Mouse (Mus musculus) lung, embryonic 16.5 days (tissue): ENCODE measurements around the gene Fam160a2. TPM values are rescaled to one million over a fixed set of nuclear protein-coding genes. Genes with fewer than 3 reads are reported as not detected.
A peak's percentile ranks its signal among the peaks of the same experiment; 100 is the strongest.
"Not testable (repeated sequence)": the region's sequence is repeated elsewhere in the genome, so short reads cannot be mapped to it uniquely, and the experiment has no call there.

Source experiments
- ATAC-seq: fragments of 200-750 bp; cut with Nextera tagmentation; 2 replicates; pipeline ENCODE4 v1.8.0; 2017; ENCODE audit warnings: low read depth, mild to moderate bottlenecking, moderate library complexity
- H3K27ac ChIP-seq: fragments of 300-500 bp; sonication (generic); 2 replicates; pipeline ENCODE4 v1.5.1; 2014; ENCODE audit warnings: mild to moderate bottlenecking, control low read depth, low read length
- H3K27me3 ChIP-seq: fragments of 300-500 bp; sonication (generic); 2 replicates; pipeline ENCODE4 v1.6.1; 2014; ENCODE audit warnings: low read depth, low read length, mixed read lengths; ENCODE audit not compliant: control insufficient read depth, insufficient read depth
- H3K36me3 ChIP-seq: fragments of 300-500 bp; sonication (generic); 2 replicates; pipeline ENCODE4 v1.6.1; 2014; ENCODE audit warnings: low read length; ENCODE audit not compliant: control insufficient read depth, insufficient read depth
- H3K4me1 ChIP-seq: fragments of 300-500 bp; sonication (generic); replicated peaks from 2 replicates; pipeline ENCODE4 v1.6.1; 2014; ENCODE audit warnings: low read length, mixed read lengths; ENCODE audit not compliant: control insufficient read depth, insufficient read depth
- H3K4me2 ChIP-seq: fragments of 300-500 bp; sonication (generic); 2 replicates; pipeline ENCODE4 v1.6.1; 2014; ENCODE audit warnings: low read depth, low read length, control low read depth
- H3K4me3 ChIP-seq: fragments of 300-500 bp; sonication (generic); 2 replicates; pipeline ENCODE4 v1.5.1; 2014; ENCODE audit warnings: mild to moderate bottlenecking, low read length, control low read depth
- H3K9ac ChIP-seq: fragments of 300-500 bp; sonication (generic); 2 replicates; pipeline ENCODE4 v1.6.1; 2014; ENCODE audit warnings: low read length, control low read depth
- H3K9me3 ChIP-seq: fragments of 300-500 bp; sonication (generic); 2 replicates; pipeline ENCODE4 v1.6.1; 2016; ENCODE audit warnings: low read length; ENCODE audit not compliant: control insufficient read depth
- WGBS: fragments of 180-500 bp; shearing (Covaris S2); extraction: QIAGEN DNeasy Blood & Tissue Kit; methylation state at CpG from one replicate; pipeline ENCODE4 v1.1.7; 2014; 5-methylcytosine and 5-hydroxymethylcytosine counted together
- polyA plus RNA-seq: library from polyadenylated mRNA; unstranded; fragments of >200 nt; fragmentation: Nextera tagmentation; extraction: Ambion mirVana; gene quantifications from 2 replicates; pipeline ENCODE4 v1.2.1, GENCODE M21; 2015

Gene Fam160a2
- polyA plus RNA-seq, 1 experiment from 2014 or later: 39.3 TPM

- no peak overlapping the region for H3K9ac ChIP-seq
- 14% methylated on average over 5 of the region's 5 CpGs for WGBS
- H3K4me3 ChIP-seq: no peak overlapping the region
- H3K27ac ChIP-seq: no peak overlapping the region
- H3K4me2 ChIP-seq: no peak overlapping the region
- no peaks in the 10 kb centered on the region for H3K36me3 ChIP-seq
- H3K27me3 ChIP-seq: peaks cover 22% of the 10 kb centered on the region
- no peak for ATAC-seq
- no peaks in the 10 kb centered on the region for H3K9me3 ChIP-seq
- H3K4me1 ChIP-seq: no peaks in the 10 kb centered on the region
These were observed 24.5 kb upstream of the Fam160a2 start for GRCm38 (mm10) chr7:105424368-105424767.

- H3K9ac ChIP-seq: no peak overlapping the region
- H3K27ac ChIP-seq: no peak overlapping the region
- peaks cover 16% of the 10 kb centered on the region for H3K27me3 ChIP-seq
- ATAC-seq: no peak
- H3K4me1 ChIP-seq: no peaks in the 10 kb centered on the region
- WGBS: 9% methylated on average over 2 of the region's 2 CpGs
- no peaks in the 10 kb centered on the region for H3K9me3 ChIP-seq
- H3K36me3 ChIP-seq: no peaks in the 10 kb centered on the region
- H3K4me2 ChIP-seq: no peak overlapping the region
- no peak overlapping the region for H3K4me3 ChIP-seq
These were observed 21.0 kb upstream of the Fam160a2 start for GRCm38 (mm10) chr7:105420903-105421302.

- no peak overlapping the region for H3K4me2 ChIP-seq
- no peak for ATAC-seq
- no peak overlapping the region for H3K27ac ChIP-seq
- 74% methylated on average over 5 of the region's 5 CpGs for WGBS
- H3K27me3 ChIP-seq: no peaks in the 10 kb centered on the region
- H3K9ac ChIP-seq: no peak overlapping the region
- no peaks in the 10 kb centered on the region for H3K9me3 ChIP-seq
- H3K4me3 ChIP-seq: no peak overlapping the region
- no peaks in the 10 kb centered on the region for H3K36me3 ChIP-seq
- H3K4me1 ChIP-seq: no peaks in the 10 kb centered on the region
These were observed 18.3 kb upstream of the Fam160a2 start for GRCm38 (mm10) chr7:105418106-105418505.

- Histone ChIP-seq H3K4me1 (no peaks in the 10 kb centered on the region), H3K36me3 (no peaks in the 10 kb centered on the region), H3K4me3 (no peak overlapping the region), H3K27me3 (no peaks in the 10 kb centered on the region), H3K27ac (no peak overlapping the region), H3K9me3 (no peaks in the 10 kb centered on the region), H3K9ac (no peak overlapping the region), H3K4me2 (no peak overlapping the region)
- no peak for ATAC-seq
- 85% methylated on average over 7 of the region's 7 CpGs for WGBS
These were observed 16.7 kb upstream of the Fam160a2 start for GRCm38 (mm10) chr7:105416529-105416928.

- H3K9ac ChIP-seq: no peak overlapping the region
- no peaks in the 10 kb centered on the region for H3K4me1 ChIP-seq
- H3K27me3 ChIP-seq: no peaks in the 10 kb centered on the region
- H3K36me3 ChIP-seq: no peaks in the 10 kb centered on the region
- no peak overlapping the region for H3K27ac ChIP-seq
- H3K4me3 ChIP-seq: no peak overlapping the region
- H3K4me2 ChIP-seq: no peak overlapping the region
- ATAC-seq: no peak
- no peaks in the 10 kb centered on the region for H3K9me3 ChIP-seq
- 43% methylated on average over 6 of the region's 6 CpGs for WGBS
These were observed 14.5 kb upstream of the Fam160a2 start for GRCm38 (mm10) chr7:105414385-105414784.

- WGBS: 49% methylated on average over 8 of the region's 8 CpGs
- H3K27ac ChIP-seq, ATAC-seq, H3K4me2 ChIP-seq, H3K9ac ChIP-seq, H3K4me3 ChIP-seq, H3K9me3 ChIP-seq, H3K4me1 ChIP-seq, H3K36me3 ChIP-seq, H3K27me3 ChIP-seq: not testable (repeated sequence)
These were observed 12.2 kb upstream of the Fam160a2 start for GRCm38 (mm10) chr7:105411874-105412632.

GRCm38 (mm10) chr7:105406322-105406721 lies 6.5 kb upstream of the Fam160a2 start:
- Histone ChIP-seq H3K9me3 (no peaks in the 10 kb centered on the region), H3K4me1 (no peaks in the 10 kb centered on the region), H3K9ac (no peak overlapping the region), H3K27ac (no peak overlapping the region), H3K36me3 (no peaks in the 10 kb centered on the region), H3K4me2 (no peak overlapping the region), H3K27me3 (no peaks in the 10 kb centered on the region), H3K4me3 (no peak overlapping the region)
- ATAC-seq: no peak
- 65% methylated on average over 1 of the region's 1 CpGs for WGBS

- no peaks in the 10 kb centered on the region for H3K27me3 ChIP-seq
These were observed 4.4 kb upstream of the Fam160a2 start, which contains the start of gene Cnga4 for GRCm38 (mm10) chr7:105404268-105404667. Gene Cnga4, plus strand, starts transcription at chr7:105404568.

GRCm38 (mm10) chr7:105399058-105399934 lies 558 bp downstream of the Fam160a2 start:
- Histone ChIP-seq H3K36me3 (no peaks in the 10 kb centered on the region), H3K27ac (peak overlapping the region; percentile 68), H3K9ac (peak overlapping the region; percentile 94), H3K4me1 (peaks cover 5% of the 10 kb centered on the region), H3K27me3 (no peaks in the 10 kb centered on the region), H3K4me3 (peak overlapping the region; percentile 89), H3K9me3 (no peaks in the 10 kb centered on the region), H3K4me2 (peak overlapping the region; percentile 61)
- WGBS: 1% methylated on average over 25 of the region's 25 CpGs
- peak; percentile 23 for ATAC-seq

More at GRCm38 (mm10) chr7:105404268-105404667, 4.4 kb upstream of the Fam160a2 start, which contains the start of gene Cnga4:
- Histone ChIP-seq H3K4me1 (peaks cover under 1% of the 10 kb centered on the region; the same call in 1 of the 2 replicates), H3K36me3 (no peaks in the 10 kb centered on the region), H3K9ac (no peak within 1 kb of the TSS), H3K4me2 (no peak within 1 kb of the TSS), H3K27ac (no peak within 1 kb of the TSS), H3K4me3 (no peak within 1 kb of the TSS), H3K9me3 (no peaks in the 10 kb centered on the region)
- WGBS: 66% methylated on average over 5 of the region's 5 CpGs
- ATAC-seq: no peak
